Mouse (Mus musculus) ES-Bruce4 (cell line): ENCODE data around the gene Ppp2r5e. TPM values are rescaled to one million over a fixed set of nuclear protein-coding genes. Genes with fewer than 3 reads are reported as not detected.

Experiments used
- H3K27ac ChIP-seq: 2 replicates; pipeline ENCODE4 v1.5.1; 2012; ENCODE audit warnings: low read length, inconsistent platforms; ENCODE audit not compliant: insufficient read depth
- H3K27me3 ChIP-seq: 2 replicates; pipeline ENCODE4 v1.6.1; 2012; ENCODE audit warnings: mild to moderate bottlenecking, low read length, inconsistent platforms; ENCODE audit not compliant: control insufficient read depth, poor library complexity, insufficient read depth, severe bottlenecking
- H3K36me3 ChIP-seq: 2 replicates; pipeline ENCODE4 v1.6.1; 2012; ENCODE audit warnings: inconsistent platforms, mild to moderate bottlenecking, low read length, moderate library complexity; ENCODE audit not compliant: control insufficient read depth, poor library complexity, insufficient read depth, severe bottlenecking
- H3K4me1 ChIP-seq: one replicate; pipeline ENCODE4 v1.8.1; 2011; ENCODE audit warnings: low read length; ENCODE audit not compliant: control insufficient read depth, insufficient read depth
- H3K4me3 ChIP-seq: 2 replicates; pipeline ENCODE4 v1.5.1; 2011; ENCODE audit warnings: low read depth, mild to moderate bottlenecking, low read length
- H3K9ac ChIP-seq: 2 replicates; pipeline ENCODE4 v1.6.1; 2012; ENCODE audit warnings: low read depth, mild to moderate bottlenecking, inconsistent platforms; ENCODE audit not compliant: poor library complexity, severe bottlenecking
- H3K9me3 ChIP-seq: replicated peaks from 2 replicates; pipeline ENCODE4 v1.6.1; 2012; ENCODE audit warnings: mild to moderate bottlenecking, low read length, inconsistent platforms; ENCODE audit not compliant: control insufficient read depth, poor library complexity, insufficient read depth, severe bottlenecking
- CTCF ChIP-seq: IDR thresholded peaks from one replicate; pipeline ENCODE4 v1.8.1; 2011; ENCODE audit warnings: low read depth, low read length
- EP300 ChIP-seq: IDR thresholded peaks from 2 replicates; pipeline ENCODE4 v1.6.1; 2011; ENCODE audit warnings: low read depth, low read length; ENCODE audit not compliant: insufficient read depth
- POLR2A ChIP-seq: IDR thresholded peaks from one replicate; pipeline ENCODE4 v1.8.1; 2011; ENCODE audit warnings: low read length; ENCODE audit not compliant: insufficient read depth
- polyA plus RNA-seq: library from polyadenylated mRNA; stranded (reverse); fragments of >200 nt; gene quantifications from 2 replicates; pipeline ENCODE4 v1.2.4, GENCODE M21; 2011; ENCODE audit warnings: low read depth; ENCODE audit not compliant: missing spikeins, insufficient read depth, insufficient read length

Gene Ppp2r5e
- 51.0 and 52.6 TPM in 2 replicates for polyA plus RNA-seq

- Histone ChIP-seq H3K9ac (peak within 1 kb of the TSS; percentile 97), H3K27ac (peak within 1 kb of the TSS; percentile 87), H3K4me1 (no peaks in the 10 kb centered on the region), H3K36me3 (peaks cover 9% of the 10 kb centered on the region), H3K4me3 (peak within 1 kb of the TSS; percentile 96), H3K27me3 (no peaks in the 10 kb centered on the region), H3K9me3 (no peaks in the 10 kb centered on the region)
- TF ChIP-seq POLR2A (no peak), EP300 (no peak), CTCF (no peak)
Measured at GRCm38 (mm10) chr12:75596154-75597002, at the start of gene Ppp2r5e. TSS of gene Ppp2r5e (minus strand) at chr12:75596245.

GRCm38 (mm10) chr12:75645780-75646179, 49.7 kb upstream of the Ppp2r5e start:
- no peaks in the 10 kb centered on the region for H3K4me1 ChIP-seq
- no peak overlapping the region for H3K27ac ChIP-seq
- H3K4me3 ChIP-seq: no peak overlapping the region
- no peaks in the 10 kb centered on the region for H3K36me3 ChIP-seq
- H3K9me3 ChIP-seq: no peaks in the 10 kb centered on the region
- no peaks in the 10 kb centered on the region for H3K27me3 ChIP-seq
- TF ChIP-seq POLR2A: no peak
- no peak for TF ChIP-seq EP300
- TF ChIP-seq CTCF: no peak
- no peak overlapping the region for H3K9ac ChIP-seq

- no peaks in the 10 kb centered on the region for H3K4me1 ChIP-seq
- no peaks in the 10 kb centered on the region for H3K36me3 ChIP-seq
- 0 out of 2 replicates have a peak, but pooled peaks cover 6% of the 10 kb centered on the region for H3K9me3 ChIP-seq
- H3K9ac ChIP-seq: no peak overlapping the region
- no peak overlapping the region for H3K27ac ChIP-seq
- TF ChIP-seq EP300 (no peak), CTCF (no peak), POLR2A (no peak)
- no peak overlapping the region for H3K4me3 ChIP-seq
- H3K27me3 ChIP-seq: no peaks in the 10 kb centered on the region
Measured at GRCm38 (mm10) chr12:75641726-75642125, 45.7 kb upstream of the Ppp2r5e start.

GRCm38 (mm10) chr12:75638345-75638744, 42.3 kb upstream of the Ppp2r5e start:
- TF ChIP-seq POLR2A: no peak
- no peak for TF ChIP-seq CTCF
- no peak for TF ChIP-seq EP300
- 0 out of 2 replicates have a peak, but pooled peaks cover 6% of the 10 kb centered on the region for H3K9me3 ChIP-seq
- no peaks in the 10 kb centered on the region for H3K36me3 ChIP-seq
- no peaks in the 10 kb centered on the region for H3K4me1 ChIP-seq
- no peak overlapping the region for H3K27ac ChIP-seq
- H3K4me3 ChIP-seq: no peak overlapping the region
- no peaks in the 10 kb centered on the region for H3K27me3 ChIP-seq
- H3K9ac ChIP-seq: no peak overlapping the region

GRCm38 (mm10) chr12:75637103-75637502, 41.1 kb upstream of the Ppp2r5e start:
- TF ChIP-seq EP300 (no peak), CTCF (no peak), POLR2A (no peak)
- Histone ChIP-seq H3K27me3 (no peaks in the 10 kb centered on the region), H3K9me3 (0 out of 2 replicates have a peak, but pooled peaks cover 6% of the 10 kb centered on the region), H3K27ac (no peak overlapping the region), H3K4me1 (no peaks in the 10 kb centered on the region), H3K36me3 (0 out of 2 replicates have a peak, but pooled peaks cover 5% of the 10 kb centered on the region), H3K9ac (no peak overlapping the region), H3K4me3 (no peak overlapping the region)
